9 mouse cellular contexts compared by ENCODE assay signal in the genomic region with DNA sequence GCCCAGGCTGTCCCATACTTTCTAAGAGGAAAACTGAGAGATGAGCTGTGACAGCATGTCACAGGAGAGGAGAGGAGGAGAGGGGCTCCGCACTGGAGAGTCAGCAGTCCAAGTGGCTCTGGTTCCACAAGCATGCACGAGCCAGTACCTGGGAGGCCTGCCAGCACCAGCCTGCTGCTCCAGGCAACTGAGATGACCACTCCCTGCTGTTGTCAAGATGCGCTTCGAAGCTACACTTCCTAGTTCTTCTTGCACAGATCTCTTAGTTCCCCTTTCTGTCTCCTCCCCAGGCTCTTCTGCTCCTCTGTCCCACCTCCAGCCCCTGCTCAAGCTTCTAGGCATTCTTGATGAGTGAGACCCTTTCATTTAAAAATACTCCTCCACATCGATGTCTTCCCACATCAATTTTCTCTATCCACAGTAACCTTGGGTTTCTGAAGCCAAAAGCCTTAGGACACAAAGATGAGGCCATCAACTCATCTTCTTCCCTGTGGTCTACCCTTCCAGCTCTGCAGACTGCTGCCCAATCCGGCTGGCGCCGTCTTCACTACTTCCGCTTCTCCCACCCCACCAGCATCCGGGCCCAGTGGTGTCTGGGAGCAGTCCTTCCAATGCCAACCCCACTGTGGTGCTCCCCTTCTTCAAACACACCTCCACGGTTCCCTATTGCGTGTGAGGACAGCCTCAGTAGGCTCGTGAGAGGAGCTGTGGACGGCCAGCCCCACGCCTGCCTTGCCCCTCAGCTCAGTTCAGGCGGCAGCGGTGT. TPM values are rescaled to one million over a fixed set of nuclear protein-coding genes. Genes with fewer than 3 reads are reported as not detected.
DNase-seq lines count a peak whose midpoint lies in the region; ATAC-seq and TF ChIP-seq lines count a peak whose summit lies in the region.
"Had no signal": no experiment of that assay in that cellular context is flagged by ENCODE, and none has a peak within 500 bp of the region (broad histone marks: within the 10 kb centered on the region; RNA-seq: fewer than 3 reads in every experiment).

No protein-coding gene starts in this region.

- H3K9me3 ChIP-seq in neural tube, embryonic 15.5 days (replicated peaks): no peaks in the 10 kb centered on the region
- H3K9me3 ChIP-seq: embryonic facial prominence, embryonic 15.5 days had no signal

- H3K4me2 ChIP-seq in myocyte (ENCODE audit: low read depth): no peak overlapping the region
- H3K4me2 ChIP-seq in neural tube, embryonic 15.5 days: no peak overlapping the region
- H3K4me2 ChIP-seq: embryonic facial prominence, embryonic 15.5 days had no signal

- no peak overlapping the region for H3K27ac ChIP-seq in kidney, adult 2 months (ENCODE audit: insufficient read depth, low read depth, low read length)
- H3K27ac ChIP-seq in neural tube, embryonic 15.5 days (replicated peaks): no peak overlapping the region
- H3K27ac ChIP-seq: embryonic facial prominence, embryonic 15.5 days had no signal

- H3K4me1 ChIP-seq in kidney, adult 2 months (ENCODE audit: control insufficient read depth, insufficient read depth, low read length): no peaks in the 10 kb centered on the region; the same call in 1 of the 2 replicates
- peaks cover 15% of the 10 kb centered on the region for H3K4me1 ChIP-seq in neural tube, embryonic 15.5 days
- H3K4me1 ChIP-seq: embryonic facial prominence, embryonic 15.5 days had no signal

- no peak overlapping the region for H3K4me3 ChIP-seq in kidney, adult 2 months (ENCODE audit: insufficient read depth, low read depth, low read length)
- H3K4me3 ChIP-seq in myocyte: no peak overlapping the region
- H3K4me3 ChIP-seq in neural tube, embryonic 15.5 days (replicated peaks): no peak overlapping the region
- H3K4me3 ChIP-seq: embryonic facial prominence, embryonic 15.5 days had no signal

- no peak for TF ChIP-seq CTCF in kidney, adult 2 months (conservative IDR thresholded peaks at IDR 0.05; ENCODE audit: insufficient read depth, insufficient read length, low read depth, low read length)

- H3K36me3 ChIP-seq in kidney, adult 2 months (ENCODE audit: control insufficient read depth, insufficient read depth, low read length): peaks cover 8% of the 10 kb centered on the region
- H3K36me3 ChIP-seq in myocyte (ENCODE audit: control insufficient read depth, insufficient read depth): peaks cover 40% of the 10 kb centered on the region
- H3K36me3 ChIP-seq in neural tube, embryonic 15.5 days: peaks cover 91% of the 10 kb centered on the region

- DNase-seq in kidney, adult 2 months: peak; percentile 23
- DNase-seq in kidney, adult 8-10 months: no peak
- DNase-seq in cerebellum, adult 11-12 months: peak; percentile 92
- DNase-seq in heart, postnatal 10 days: peak; percentile 44 to 53
- DNase-seq in adrenal gland, adult (ENCODE audit: inconsistent age in 2 of 2, low spot score in 1 of 2): no peak
- no peak for DNase-seq in frontal cortex, postnatal 14 days (ENCODE audit: low spot score in 2 of 2)

- no peak overlapping the region for H3K9ac ChIP-seq in neural tube, embryonic 15.5 days (replicated peaks)
- H3K9ac ChIP-seq: embryonic facial prominence, embryonic 15.5 days had no signal

- intact Hi-C loops in heart, postnatal 10 days (cut with DNase I): no loop called here

- no peaks in the 10 kb centered on the region for H3K27me3 ChIP-seq in kidney, adult 2 months (replicated peaks; ENCODE audit: control insufficient read depth, insufficient read depth, low read length)
- no peaks in the 10 kb centered on the region for H3K27me3 ChIP-seq in myocyte (ENCODE audit: control insufficient read depth, insufficient read depth, insufficient read length)
- no peaks in the 10 kb centered on the region for H3K27me3 ChIP-seq in neural tube, embryonic 15.5 days (replicated peaks)
- H3K27me3 ChIP-seq: embryonic facial prominence, embryonic 15.5 days had no signal

- ATAC-seq in neural tube, embryonic 15.5 days (ENCODE audit: low FRiP score): no peak

- TF ChIP-seq POLR2A in kidney, adult 2 months (IDR thresholded peaks at IDR 0.05; ENCODE audit: low read depth, low read length): no peak
- TF ChIP-seq POLR2A in myocyte (IDR thresholded peaks at IDR 0.05; ENCODE audit: insufficient read length, low read depth): no peak

- H3K79me2 ChIP-seq in myocyte (ENCODE audit: control insufficient read depth, insufficient read depth): peaks cover 7% of the 10 kb centered on the region

- no peak overlapping the region for H3ac ChIP-seq in myocyte (ENCODE audit: control insufficient read depth, insufficient read length)

- whole genome bisulfite sequencing in kidney, adult 2 months: 93% methylated on average over 17 of the region's 17 CpGs
- WGBS in neural tube, embryonic 15.5 days: 96% methylated on average over 17 of the region's 17 CpGs

TF ChIP-seq in myocyte, 11 proteins besides CTCF, POLR2A, EP300 and RAD21:
- TF ChIP-seq MYOG (IDR thresholded peaks at IDR 0.05; ENCODE audit: control insufficient read depth in 1 of 3, insufficient read depth in 1 of 3, insufficient read length in 2 of 3, low read depth in 2 of 3) (no peak), MYOD1 (IDR thresholded peaks at IDR 0.05; ENCODE audit: control insufficient read depth in 1 of 3, insufficient read length in 2 of 3, low read depth in 2 of 3) (no peak), REST (IDR thresholded peaks at IDR 0.05; ENCODE audit: insufficient read depth, insufficient read length) (no peak), MAX (IDR thresholded peaks at IDR 0.05; ENCODE audit: low read depth) (no peak), E2F4 (IDR thresholded peaks at IDR 0.05; ENCODE audit: insufficient read depth) (no peak), POLR2AphosphoS2 (IDR thresholded peaks at IDR 0.05; ENCODE audit: insufficient read length, low read depth) (peak; percentile 12), CEBPB (IDR thresholded peaks at IDR 0.05; ENCODE audit: insufficient read depth, poor library complexity, severe bottlenecking) (no peak)

RNA-seq across cellular contexts. Expression of a gene that starts 17.5 kb away (rescaled TPM):
- 49.1 and 50.7 TPM in 2 replicates for polyA plus RNA-seq in kidney, adult 2 months (2012; rRNA removed)
- 10 to 100 TPM; 31.1 to 31.5 TPM for total RNA-seq in heart, postnatal 10 days (2021)
- polyA plus RNA-seq in myocyte (2012; fragmentation: generic; extraction: Trizol): 45.1 TPM
- polyA plus RNA-seq in neural tube, embryonic 15.5 days (2015; fragmentation: Nextera tagmentation; extraction: Ambion mirVana): 13.8 and 18.3 TPM in 2 replicates

RNA-seq across cellular contexts. Expression of a gene that starts 27.6 kb away (rescaled TPM):
- 31.9 and 34.0 TPM in 2 replicates for polyA plus RNA-seq in kidney, adult 2 months (2012; rRNA removed)
- 10 to 100 TPM; 38.1 to 39.0 TPM for total RNA-seq in heart, postnatal 10 days (2021)
- 66.6 TPM for polyA plus RNA-seq in myocyte (2012; fragmentation: generic; extraction: Trizol)
- polyA plus RNA-seq in neural tube, embryonic 15.5 days (2015; fragmentation: Nextera tagmentation; extraction: Ambion mirVana): 40.2 and 40.6 TPM in 2 replicates

Comparison
In these comparisons a context has a peak if more than half of its experiments do, and no peak if none do; other contexts are left out.
1. DNase-seq: peak in kidney, adult 2 months (single experiment), cerebellum, adult 11-12 months (single experiment) and heart, postnatal 10 days (2 of 2); none in kidney, adult 8-10 months (0 of 2), adrenal gland, adult (0 of 2) and frontal cortex, postnatal 14 days (0 of 2).